Mouse (Mus musculus): ENCODE measurements at regions not wholly inside any gene's neighbourhood (a gene's known extent, or its start where the extent isn't known, plus 50 kb on each side); places are given as distances from the start of the nearest gene placed in this dataset.

- DNase-seq (ENCODE audit: low spot score), result no peak
Observed at GRCm38 (mm10) chr19:21077771-21078548, 124.0 kb upstream of the Tmc1 start.

GRCm38 (mm10) chr19:21068381-21068780 lies 114.4 kb upstream of the Tmc1 start:
- DNase-seq (ENCODE audit: low spot score), result no peak

GRCm38 (mm10) chr19:21066432-21067113 lies 112.6 kb upstream of the Tmc1 start:
- no peak for DNase-seq (ENCODE audit: low spot score)

- no peak for DNase-seq (ENCODE audit: low spot score)
Observed at GRCm38 (mm10) chr19:21064902-21065301, 110.9 kb upstream of the Tmc1 start.

GRCm38 (mm10) chr19:21053597-21054544 lies 99.9 kb upstream of the Tmc1 start:
- no peak for DNase-seq (ENCODE audit: low spot score)

GRCm38 (mm10) chr19:21052771-21053170 lies 98.8 kb upstream of the Tmc1 start:
- no peak for DNase-seq (ENCODE audit: low spot score)

GRCm38 (mm10) chr19:21051872-21052271 lies 97.9 kb upstream of the Tmc1 start:
- no peak for DNase-seq (ENCODE audit: low spot score)

GRCm38 (mm10) chr19:21050994-21051721 lies 97.2 kb upstream of the Tmc1 start:
- no peak for DNase-seq (ENCODE audit: low spot score)

- DNase-seq (ENCODE audit: low spot score), result no peak
Observed at GRCm38 (mm10) chr19:21049301-21049700, 95.3 kb upstream of the Tmc1 start.

GRCm38 (mm10) chr19:21045565-21045964 lies 91.6 kb upstream of the Tmc1 start:
- DNase-seq (ENCODE audit: low spot score), result no peak

- DNase-seq (ENCODE audit: low spot score), result no peak
Observed at GRCm38 (mm10) chr19:21043958-21044357, 90.0 kb upstream of the Tmc1 start.

GRCm38 (mm10) chr19:21042536-21042935 lies 88.5 kb upstream of the Tmc1 start:
- DNase-seq (ENCODE audit: low spot score), result no peak

GRCm38 (mm10) chr19:21037448-21038077 lies 83.6 kb upstream of the Tmc1 start:
- DNase-seq (ENCODE audit: low spot score), result peak; percentile 30

GRCm38 (mm10) chr19:21036507-21037425 lies 82.8 kb upstream of the Tmc1 start:
- DNase-seq (ENCODE audit: low spot score), result no peak

GRCm38 (mm10) chr19:21035505-21035904 lies 81.5 kb upstream of the Tmc1 start:
- no peak for DNase-seq (ENCODE audit: low spot score)

- no peak for DNase-seq (ENCODE audit: low spot score)
Observed at GRCm38 (mm10) chr19:21033991-21034390, 80.0 kb upstream of the Tmc1 start.

GRCm38 (mm10) chr19:21032558-21032957 lies 78.6 kb upstream of the Tmc1 start:
- no peak for DNase-seq (ENCODE audit: low spot score)

- no peak for DNase-seq (ENCODE audit: low spot score)
Observed at GRCm38 (mm10) chr19:21031768-21032308, 77.8 kb upstream of the Tmc1 start.

- no peak for DNase-seq (ENCODE audit: low spot score)
Observed at GRCm38 (mm10) chr19:21030971-21031370, 77.0 kb upstream of the Tmc1 start.

- no peak for DNase-seq (ENCODE audit: low spot score)
Observed at GRCm38 (mm10) chr19:21028981-21029380, 75.0 kb upstream of the Tmc1 start.
